12 mouse cellular contexts compared by ENCODE assay signal in the genomic region with DNA sequence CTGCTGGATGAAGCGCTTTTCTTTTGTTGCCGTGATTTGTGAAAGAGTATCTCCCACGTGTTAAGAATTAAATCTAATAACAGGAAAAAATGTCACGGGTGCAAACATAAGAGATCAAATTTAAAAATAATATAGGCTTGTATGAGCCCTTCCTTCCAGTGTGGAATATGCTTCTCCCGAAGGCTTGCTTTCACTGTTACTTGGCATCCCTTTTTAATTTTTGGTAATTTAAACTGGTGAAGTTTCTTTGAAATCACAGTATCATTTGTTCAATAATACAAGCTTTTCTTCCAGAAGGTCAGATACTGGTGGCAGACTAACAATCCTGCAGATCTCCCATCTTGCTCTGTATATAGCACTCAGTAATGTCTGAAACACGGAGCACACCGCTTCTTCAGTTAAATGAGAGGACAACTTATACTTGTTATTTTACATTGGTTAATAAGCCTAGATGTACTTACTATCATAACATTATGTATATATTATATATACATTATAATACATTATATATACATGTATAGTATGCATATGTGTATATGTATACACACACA.
A peak's percentile ranks its signal among the peaks of the same experiment; 100 is the strongest.
DNase-seq lines count a peak whose midpoint lies in the region; ATAC-seq and TF ChIP-seq lines count a peak whose summit lies in the region.
"Had no signal": no experiment of that assay in that cellular context is flagged by ENCODE, and none has a peak within 500 bp of the region (broad histone marks: within the 10 kb centered on the region; RNA-seq: fewer than 3 reads in every experiment).

No protein-coding gene starts in this region.

- peak overlapping the region; percentile 6; the same call in 1 of the 2 replicates for H3K4me2 ChIP-seq in midbrain, embryonic 11.5 days
- no peak overlapping the region for H3K4me2 ChIP-seq in stomach, postnatal 0 days (replicated peaks; ENCODE audit: low read depth)
- H3K4me2 ChIP-seq: liver, embryonic 13.5 days had no signal

- H3K4me3 ChIP-seq in layer of hippocampus, adult 2 months = peak overlapping the region; percentile 10; the same call in 1 of the 2 replicates
- no peak overlapping the region for H3K4me3 ChIP-seq in hindbrain, embryonic 10.5 days
- no peak overlapping the region for H3K4me3 ChIP-seq in midbrain, embryonic 11.5 days (ENCODE audit: low read depth, low read length)
- no peak overlapping the region for H3K4me3 ChIP-seq in olfactory bulb, adult 2 months (ENCODE audit: insufficient read depth, low read depth, low read length)
- H3K4me3 ChIP-seq in stomach, postnatal 0 days (ENCODE audit: low read depth, low read length) = no peak overlapping the region
- H3K4me3 ChIP-seq: liver, embryonic 13.5 days had no signal

- no peaks in the 10 kb centered on the region for H3K27me3 ChIP-seq in hindbrain, embryonic 10.5 days (ENCODE audit: insufficient read depth, poor library complexity, severe bottlenecking)
- no peaks in the 10 kb centered on the region for H3K27me3 ChIP-seq in midbrain, embryonic 11.5 days (ENCODE audit: control insufficient read depth, insufficient read depth, low read length)
- H3K27me3 ChIP-seq in stomach, postnatal 0 days (ENCODE audit: control insufficient read depth, insufficient read depth, low read length) = no peaks in the 10 kb centered on the region
- H3K27me3 ChIP-seq: liver, embryonic 13.5 days; Patski had no signal

- TF ChIP-seq POLR2A in olfactory bulb, adult 2 months (IDR thresholded peaks at IDR 0.05; ENCODE audit: insufficient read depth, low read depth, low read length) = no peak

- 0 out of 2 replicates have a peak overlapping the region, but pooled peaks have one; percentile 5 for H3K27ac ChIP-seq in layer of hippocampus, adult 2 months
- peak overlapping the region; percentile 66 for H3K27ac ChIP-seq in hindbrain, embryonic 10.5 days
- H3K27ac ChIP-seq in midbrain, embryonic 11.5 days (ENCODE audit: low read depth, low read length) = no peak overlapping the region
- H3K27ac ChIP-seq in olfactory bulb, adult 2 months (ENCODE audit: insufficient read depth, low read depth, low read length) = peak overlapping the region; percentile 53; the same call in 1 of the 2 replicates
- no peak overlapping the region for H3K27ac ChIP-seq in stomach, postnatal 0 days (replicated peaks)
- H3K27ac ChIP-seq: liver, embryonic 13.5 days had no signal

- TF ChIP-seq EP300 in stomach, postnatal 0 days (optimal IDR thresholded peaks at IDR 0.05) = no peak

- H3K9me3 ChIP-seq in hindbrain, embryonic 10.5 days = no peaks in the 10 kb centered on the region
- no peaks in the 10 kb centered on the region for H3K9me3 ChIP-seq in midbrain, embryonic 11.5 days (ENCODE audit: control insufficient read depth, low read length)
- H3K9me3 ChIP-seq in stomach, postnatal 0 days (ENCODE audit: control insufficient read depth, low read length) = no peaks in the 10 kb centered on the region
- H3K9me3 ChIP-seq: liver, embryonic 13.5 days had no signal

- TF ChIP-seq CTCF in layer of hippocampus, adult 2 months (conservative IDR thresholded peaks at IDR 0.05) = no peak
- TF ChIP-seq CTCF in olfactory bulb, adult 2 months (IDR thresholded peaks at IDR 0.05; ENCODE audit: insufficient read depth, low read depth, low read length) = no peak
- TF ChIP-seq CTCF in stomach, postnatal 0 days (IDR thresholded peaks at IDR 0.05; ENCODE audit: low read depth) = no peak

- H3K9ac ChIP-seq in midbrain, embryonic 11.5 days (ENCODE audit: low read length) = 0 out of 2 replicates have a peak overlapping the region, but pooled peaks have one; percentile 27
- no peak overlapping the region for H3K9ac ChIP-seq in stomach, postnatal 0 days (ENCODE audit: low read length)
- H3K9ac ChIP-seq: liver, embryonic 13.5 days had no signal

- H3K4me1 ChIP-seq in hindbrain, embryonic 10.5 days (replicated peaks) = peaks cover 13% of the 10 kb centered on the region
- H3K4me1 ChIP-seq in midbrain, embryonic 11.5 days (ENCODE audit: control insufficient read depth, insufficient read depth, low read length) = peaks cover 8% of the 10 kb centered on the region
- peaks cover 2% of the 10 kb centered on the region; the same call in 1 of the 2 replicates for H3K4me1 ChIP-seq in olfactory bulb, adult 2 months (ENCODE audit: control insufficient read depth, insufficient read depth, low read length)
- H3K4me1 ChIP-seq in stomach, postnatal 0 days (replicated peaks; ENCODE audit: control insufficient read depth, insufficient read depth) = no peaks in the 10 kb centered on the region
- H3K4me1 ChIP-seq: liver, embryonic 13.5 days had no signal

- no peaks in the 10 kb centered on the region for H3K36me3 ChIP-seq in hindbrain, embryonic 10.5 days
- H3K36me3 ChIP-seq in midbrain, embryonic 11.5 days (ENCODE audit: control insufficient read depth, insufficient read depth, low read length) = no peaks in the 10 kb centered on the region
- no peaks in the 10 kb centered on the region for H3K36me3 ChIP-seq in stomach, postnatal 0 days (ENCODE audit: control insufficient read depth, insufficient read depth, low read length)
- H3K36me3 ChIP-seq: liver, embryonic 13.5 days had no signal

- DNase-seq in layer of hippocampus, adult 2 months (ENCODE audit: low spot score in 2 of 2) = no peak
- DNase-seq in layer of hippocampus, postnatal 36 days = no peak
- DNase-seq in hindbrain, embryonic 10.5 days (ENCODE audit: low spot score) = no peak
- DNase-seq in midbrain, embryonic 11.5 days (ENCODE audit: low spot score, missing footprints) = no peak
- no peak for DNase-seq in Muller cell, postnatal 12 days (ENCODE audit: inconsistent ontology term)
- DNase-seq in stomach, postnatal 0 days (ENCODE audit: low spot score) = no peak
- no peak for DNase-seq in T-cell, adult 2 months (ENCODE audit: low spot score)
- DNase-seq: kidney, adult 2 months; kidney, postnatal 25 days; liver, embryonic 13.5 days had no signal

- WGBS in hindbrain, embryonic 10.5 days = 67% methylated on average over 7 of the region's 7 CpGs
- WGBS in midbrain, embryonic 11.5 days = 67% methylated on average over 7 of the region's 7 CpGs
- WGBS in olfactory bulb, adult 2 months = 35% methylated on average over 7 of the region's 7 CpGs
- WGBS in stomach, postnatal 0 days = 75% methylated on average over 7 of the region's 7 CpGs

- ATAC-seq in midbrain, embryonic 11.5 days (ENCODE audit: low FRiP score) = peak; percentile 15
- ATAC-seq in stomach, postnatal 0 days (ENCODE audit: low FRiP score, low TSS enrichment) = no peak
- ATAC-seq: Patski had no signal

Comparison
In these comparisons a context has a peak if more than half of its experiments do, and no peak if none do; other contexts are left out.
1. H3K27ac ChIP-seq: peak in layer of hippocampus, adult 2 months (single experiment), hindbrain, embryonic 10.5 days (single experiment) and olfactory bulb, adult 2 months (single experiment); none in midbrain, embryonic 11.5 days (single experiment) and stomach, postnatal 0 days (single experiment).